Mouse (Mus musculus): ENCODE measurements around the gene Tlk1. TPM values are rescaled to one million over a fixed set of nuclear protein-coding genes. Genes with fewer than 3 reads are reported as not detected.

Gene Tlk1
- polyA plus RNA-seq, 1 experiment from 2014 or later = 28.3 TPM

GRCm38 (mm10) chr2:70852186-70852795 is 26.8 kb upstream of the Tlk1 start:
- Histone ChIP-seq H3K27ac (0 out of 2 replicates have a peak overlapping the region, but pooled peaks have one; percentile 29), H3K9me3 (no peaks in the 10 kb centered on the region), H3K36me3 (no peaks in the 10 kb centered on the region), H3K4me3 (peak overlapping the region; percentile 36; the same call in 1 of the 2 replicates), H3K4me1 (peaks cover 18% of the 10 kb centered on the region), H3K27me3 (ENCODE audit: insufficient read depth, poor library complexity, severe bottlenecking) (no peaks in the 10 kb centered on the region)
- WGBS = 56% methylated on average over 8 of the region's 8 CpGs
- DNase-seq (ENCODE audit: low spot score) = no peak

GRCm38 (mm10) chr2:70845871-70846270 is 20.3 kb upstream of the Tlk1 start:
- Histone ChIP-seq H3K36me3 (no peaks in the 10 kb centered on the region), H3K9me3 (no peaks in the 10 kb centered on the region), H3K27ac (no peak overlapping the region), H3K4me3 (no peak overlapping the region), H3K27me3 (ENCODE audit: insufficient read depth, poor library complexity, severe bottlenecking) (no peaks in the 10 kb centered on the region), H3K4me1 (peaks cover 6% of the 10 kb centered on the region; the same call in 1 of the 2 replicates)
- no peak for DNase-seq (ENCODE audit: low spot score)
- WGBS = 73% methylated on average over 2 of the region's 2 CpGs

DNA sequence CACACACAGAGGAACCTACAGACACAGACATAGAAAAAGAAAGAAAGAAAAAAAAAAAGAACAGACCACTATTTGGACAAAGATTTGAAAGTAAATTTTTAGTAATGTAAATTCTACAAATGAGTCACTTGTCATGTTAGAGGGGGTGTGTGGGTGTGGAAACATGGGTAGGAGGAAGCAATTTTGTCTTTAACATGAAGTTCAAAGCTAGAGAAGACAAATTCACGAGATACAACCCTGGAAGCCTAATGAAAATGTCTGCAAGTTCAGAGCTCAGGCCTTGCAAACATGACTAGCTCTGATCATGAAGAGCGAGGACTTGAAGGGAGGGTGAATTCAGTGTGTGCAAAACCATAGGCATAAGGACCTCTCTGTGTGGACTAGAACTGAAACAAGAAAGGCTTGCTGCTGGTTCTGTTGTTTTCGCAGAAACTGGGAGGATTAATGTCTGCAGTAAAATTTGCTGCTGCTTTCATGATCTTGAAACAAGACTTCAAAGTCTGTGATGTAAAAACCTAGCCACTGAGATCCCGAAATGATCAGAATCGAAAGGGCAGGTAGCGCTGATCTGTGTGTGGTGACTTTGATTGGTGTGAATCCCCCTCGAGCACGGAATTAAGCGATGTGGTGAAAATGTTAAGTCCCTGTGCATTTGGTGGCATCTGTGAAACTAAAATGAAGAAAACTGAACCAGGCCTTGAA is 19.3 kb upstream of the Tlk1 start:
- Histone ChIP-seq H3K27me3 (ENCODE audit: insufficient read depth, poor library complexity, severe bottlenecking) (no peaks in the 10 kb centered on the region), H3K27ac (no peak overlapping the region), H3K36me3 (no peaks in the 10 kb centered on the region), H3K9me3 (no peaks in the 10 kb centered on the region), H3K4me3 (no peak overlapping the region), H3K4me1 (peaks cover 6% of the 10 kb centered on the region; the same call in 1 of the 2 replicates)
- no peak for DNase-seq (ENCODE audit: low spot score)
- WGBS = 82% methylated on average over 9 of the region's 9 CpGs

GRCm38 (mm10) chr2:70842049-70842618 is 16.6 kb upstream of the Tlk1 start:
- Histone ChIP-seq H3K36me3 (no peaks in the 10 kb centered on the region), H3K9me3 (no peaks in the 10 kb centered on the region), H3K4me3 (no peak overlapping the region), H3K27me3 (ENCODE audit: insufficient read depth, poor library complexity, severe bottlenecking) (no peaks in the 10 kb centered on the region), H3K27ac (no peak overlapping the region), H3K4me1 (peaks cover 7% of the 10 kb centered on the region)
- WGBS = 73% methylated on average over 13 of the region's 13 CpGs
- DNase-seq (ENCODE audit: low spot score) = no peak

DNA sequence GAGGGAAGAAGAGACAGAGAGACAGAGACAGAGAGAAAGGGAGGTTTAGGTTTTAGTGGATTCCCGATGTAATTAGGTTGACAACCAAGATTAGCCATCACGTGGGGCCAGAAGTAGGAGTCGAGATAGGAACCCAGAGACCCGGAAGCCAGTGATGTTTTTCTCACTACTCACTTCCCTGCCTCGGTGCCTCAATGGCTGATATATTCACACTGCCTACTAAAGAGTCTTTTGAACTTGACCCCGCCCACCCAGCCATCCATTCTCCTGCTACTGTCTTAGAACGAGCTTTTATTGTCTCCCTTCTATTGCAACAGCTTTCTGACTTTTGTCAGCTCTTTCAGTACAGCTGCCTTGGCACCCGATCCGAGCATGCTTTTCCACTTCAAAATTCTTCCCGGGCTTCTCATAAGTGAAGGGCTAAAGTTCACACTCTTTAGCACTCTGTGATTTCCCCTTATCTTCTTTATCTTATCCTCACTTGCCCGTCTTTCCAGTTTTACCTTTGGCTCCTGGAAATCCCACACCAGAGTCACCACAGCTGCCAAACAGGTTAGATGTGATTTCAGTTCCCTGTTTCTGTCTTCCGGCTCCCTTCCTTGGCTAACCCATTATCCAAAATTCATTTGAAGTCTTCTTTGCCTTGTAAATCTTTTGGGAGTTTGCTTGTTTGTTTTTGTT is 13.1 kb upstream of the Tlk1 start:
- 14% methylated on average over 12 of the region's 12 CpGs for WGBS
- DNase-seq (ENCODE audit: low spot score) = peak; percentile 76

DNA sequence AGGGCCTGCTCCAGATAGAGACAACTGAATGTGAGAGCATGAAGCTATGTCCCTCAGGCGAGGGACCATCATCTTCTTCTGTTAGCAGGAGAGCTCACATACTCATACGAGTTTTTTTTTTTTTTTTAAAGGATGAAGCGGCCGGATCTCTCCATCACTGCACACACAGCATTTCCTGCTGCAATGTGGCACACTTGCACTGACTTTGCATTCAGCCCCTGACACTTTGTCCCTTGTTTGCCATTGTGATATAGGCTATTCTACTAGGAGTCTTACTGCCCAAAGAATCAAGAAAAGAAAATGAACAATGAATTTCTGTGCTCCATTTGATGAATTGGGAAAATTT is 10.8 kb upstream of the Tlk1 start:
- DNase-seq (ENCODE audit: low spot score) = no peak
- Histone ChIP-seq H3K9me3 (no peaks in the 10 kb centered on the region), H3K4me1 (peaks cover 7% of the 10 kb centered on the region), H3K27me3 (ENCODE audit: insufficient read depth, poor library complexity, severe bottlenecking) (no peaks in the 10 kb centered on the region), H3K36me3 (no peaks in the 10 kb centered on the region), H3K27ac (no peak overlapping the region), H3K4me3 (no peak overlapping the region)
- 59% methylated on average over 4 of the region's 4 CpGs for WGBS

More for the DNA sequence above, 13.1 kb upstream of the Tlk1 start:
- no peaks in the 10 kb centered on the region for H3K36me3 ChIP-seq
- H3K4me1 ChIP-seq = peaks cover 7% of the 10 kb centered on the region
- H3K27me3 ChIP-seq (ENCODE audit: insufficient read depth, poor library complexity, severe bottlenecking) = no peaks in the 10 kb centered on the region
- peak overlapping the region; percentile 34 for H3K4me3 ChIP-seq
- H3K27ac ChIP-seq = peak overlapping the region; percentile 59; the same call in 1 of the 2 replicates
- H3K9me3 ChIP-seq = no peaks in the 10 kb centered on the region

DNA sequence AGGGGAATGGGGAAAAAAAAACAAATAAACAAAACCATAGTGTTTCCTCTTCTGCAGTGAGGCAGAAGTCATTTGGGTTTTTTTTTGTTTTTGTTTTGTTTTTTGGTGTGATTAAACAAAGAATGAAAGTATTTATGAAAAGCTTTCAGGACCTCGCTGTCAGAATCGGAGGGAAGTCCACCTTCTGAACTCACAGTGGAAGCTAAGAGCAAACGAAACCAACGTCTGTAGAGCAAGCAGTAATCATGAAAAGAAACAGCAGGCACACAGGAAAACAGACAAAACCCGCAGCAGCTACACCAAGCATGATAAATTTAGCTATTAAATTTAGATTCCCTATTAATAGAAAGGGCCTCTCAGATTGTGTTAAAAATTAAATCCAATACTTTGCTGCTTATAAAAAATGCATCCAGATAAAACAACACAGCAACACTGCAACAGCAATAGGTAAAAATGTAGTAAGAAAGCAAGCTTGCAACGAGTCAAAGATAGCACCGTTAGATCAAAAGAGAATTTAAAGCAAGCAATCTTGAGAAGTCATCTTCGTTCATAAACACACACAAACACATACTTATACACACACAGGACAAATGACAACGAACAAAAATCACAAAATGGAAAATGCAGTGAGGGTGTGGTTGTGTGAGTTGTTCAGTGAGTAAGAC is 10.2 kb upstream of the Tlk1 start:
- Histone ChIP-seq H3K27ac (no peak overlapping the region), H3K4me3 (no peak overlapping the region), H3K9me3 (no peaks in the 10 kb centered on the region), H3K36me3 (no peaks in the 10 kb centered on the region), H3K27me3 (ENCODE audit: insufficient read depth, poor library complexity, severe bottlenecking) (no peaks in the 10 kb centered on the region), H3K4me1 (peaks cover 10% of the 10 kb centered on the region)
- 68% methylated on average over 9 of the region's 9 CpGs for WGBS
- no peak for DNase-seq (ENCODE audit: low spot score)

DNA sequence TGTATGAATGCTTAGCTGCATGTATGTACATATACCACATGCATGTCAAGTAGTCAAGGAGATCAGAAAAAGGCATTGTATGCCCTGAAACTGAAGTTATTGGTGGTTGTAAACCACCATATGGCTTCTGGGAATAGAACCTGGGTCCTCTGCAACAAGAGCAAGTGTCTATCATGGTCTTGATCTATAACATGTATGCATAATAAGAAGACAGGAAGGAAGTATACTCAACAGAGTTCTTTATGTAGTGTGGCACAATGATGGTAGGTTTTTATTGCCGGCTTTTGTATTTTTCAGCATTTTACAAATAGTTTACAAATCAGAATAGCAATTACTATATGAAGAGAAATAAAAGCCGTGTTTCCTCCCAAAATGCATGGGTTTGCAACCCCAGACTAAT is 9.7 kb upstream of the Tlk1 start:
- no peaks in the 10 kb centered on the region for H3K36me3 ChIP-seq
- H3K9me3 ChIP-seq = no peaks in the 10 kb centered on the region
- no peak for DNase-seq (ENCODE audit: low spot score)
- H3K27ac ChIP-seq = no peak overlapping the region
- peaks cover 13% of the 10 kb centered on the region for H3K4me1 ChIP-seq
- H3K27me3 ChIP-seq (ENCODE audit: insufficient read depth, poor library complexity, severe bottlenecking) = no peaks in the 10 kb centered on the region
- 78% methylated on average over 2 of the region's 2 CpGs for WGBS
- no peak overlapping the region for H3K4me3 ChIP-seq

GRCm38 (mm10) chr2:70833261-70833660 is 7.7 kb upstream of the Tlk1 start:
- no peak for DNase-seq (ENCODE audit: low spot score)
- H3K27ac ChIP-seq = no peak overlapping the region
- H3K4me1 ChIP-seq = peaks cover 9% of the 10 kb centered on the region
- WGBS = 53% methylated on average over 1 of the region's 1 CpGs
- H3K4me3 ChIP-seq = no peak overlapping the region
- no peaks in the 10 kb centered on the region for H3K36me3 ChIP-seq
- H3K27me3 ChIP-seq (ENCODE audit: insufficient read depth, poor library complexity, severe bottlenecking) = no peaks in the 10 kb centered on the region
- no peaks in the 10 kb centered on the region for H3K9me3 ChIP-seq

DNA sequence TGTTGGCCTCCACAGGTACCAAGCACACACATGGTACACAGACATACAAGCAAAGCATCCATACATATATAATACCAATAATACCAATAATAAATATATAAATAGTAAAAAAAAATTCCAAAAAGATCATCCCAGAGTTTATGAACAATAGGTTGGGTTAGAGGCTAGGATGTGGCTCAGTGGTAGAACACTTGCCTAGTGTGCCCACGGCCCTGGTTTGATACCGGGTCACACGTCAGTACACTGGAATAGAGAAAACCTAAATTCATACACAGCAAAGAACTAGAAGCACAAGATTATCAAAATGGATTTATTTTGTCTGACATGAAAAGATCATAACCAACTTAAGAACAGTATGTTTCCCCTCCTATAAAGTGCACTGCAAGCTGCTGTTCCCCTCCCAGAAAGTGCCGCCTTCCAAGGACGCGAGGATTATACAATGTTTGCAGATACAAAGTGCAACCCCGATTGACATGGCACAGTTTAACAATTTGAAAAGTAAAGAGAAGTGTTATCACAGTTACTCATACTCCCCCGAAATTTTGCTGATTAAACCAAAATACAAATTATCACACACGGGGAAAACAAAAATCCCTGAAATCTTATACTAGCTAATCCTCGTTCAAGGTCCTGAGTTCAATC is 6.3 kb upstream of the Tlk1 start:
- H3K9me3 ChIP-seq = no peaks in the 10 kb centered on the region

GRCm38 (mm10) chr2:70830683-70831082 is 5.2 kb upstream of the Tlk1 start:
- no peak overlapping the region for H3K4me3 ChIP-seq
- no peaks in the 10 kb centered on the region for H3K9me3 ChIP-seq
- H3K27ac ChIP-seq = peak overlapping the region; percentile 59; the same call in 1 of the 2 replicates
- no peaks in the 10 kb centered on the region for H3K36me3 ChIP-seq
- WGBS = 17% methylated on average over 2 of the region's 2 CpGs
- H3K4me1 ChIP-seq = peaks cover 8% of the 10 kb centered on the region; the same call in 1 of the 2 replicates
- H3K27me3 ChIP-seq (ENCODE audit: insufficient read depth, poor library complexity, severe bottlenecking) = no peaks in the 10 kb centered on the region
- DNase-seq (ENCODE audit: low spot score) = peak; percentile 87

More for the DNA sequence above, 6.3 kb upstream of the Tlk1 start:
- peaks cover 8% of the 10 kb centered on the region; the same call in 1 of the 2 replicates for H3K4me1 ChIP-seq
- H3K4me3 ChIP-seq = no peak overlapping the region
- no peak for DNase-seq (ENCODE audit: low spot score)
- H3K27ac ChIP-seq = no peak overlapping the region
- H3K27me3 ChIP-seq (ENCODE audit: insufficient read depth, poor library complexity, severe bottlenecking) = no peaks in the 10 kb centered on the region
- no peaks in the 10 kb centered on the region for H3K36me3 ChIP-seq
- 84% methylated on average over 10 of the region's 10 CpGs for WGBS

DNA sequence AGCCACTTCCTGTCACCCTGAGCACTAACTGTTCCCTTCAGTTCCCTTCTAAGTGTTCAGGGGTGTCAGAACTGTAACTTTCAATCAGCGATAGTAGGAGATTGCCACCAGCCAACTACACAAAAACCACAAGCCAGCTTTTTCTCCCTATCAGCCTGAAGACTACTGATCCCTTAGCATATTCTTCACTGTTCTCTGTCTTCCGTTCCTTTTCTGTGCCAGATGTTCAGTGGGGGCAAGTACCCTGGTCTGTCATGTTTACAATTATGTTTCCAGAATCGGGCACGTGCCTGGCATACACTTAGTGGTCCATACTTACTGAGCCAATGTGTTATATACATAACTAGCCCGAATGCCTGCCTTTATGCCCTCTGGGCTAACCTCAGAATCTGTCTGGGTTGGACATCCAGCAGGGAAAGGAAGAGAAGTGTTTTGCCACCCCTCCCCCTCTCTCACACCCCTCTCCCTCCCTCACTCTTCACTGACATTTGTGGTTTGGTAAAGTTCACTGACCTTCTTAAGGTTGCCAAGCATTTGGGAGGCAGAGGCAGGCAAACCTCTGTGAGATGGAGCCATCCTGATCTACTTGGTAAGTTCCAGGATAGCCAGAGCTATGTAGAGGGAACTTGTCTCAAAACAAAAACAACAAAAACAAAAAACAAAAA is 4.5 kb upstream of the Tlk1 start:
- Histone ChIP-seq H3K27ac (peak overlapping the region; percentile 59; the same call in 1 of the 2 replicates), H3K4me3 (no peak overlapping the region), H3K27me3 (ENCODE audit: insufficient read depth, poor library complexity, severe bottlenecking) (no peaks in the 10 kb centered on the region), H3K36me3 (no peaks in the 10 kb centered on the region), H3K4me1 (peaks cover 8% of the 10 kb centered on the region; the same call in 1 of the 2 replicates), H3K9me3 (no peaks in the 10 kb centered on the region)
- no peak for DNase-seq (ENCODE audit: low spot score)
- WGBS = 81% methylated on average over 5 of the region's 5 CpGs
